Mouse (Mus musculus) neural tube, embryonic 11.5 days (tissue): ENCODE data around the gene Ccdc14. TPM values are rescaled to one million over a fixed set of nuclear protein-coding genes. Genes with fewer than 3 reads are reported as not detected.
A peak's percentile ranks its signal among the peaks of the same experiment; 100 is the strongest.

ENCODE experiments used
- ATAC-seq: fragments of 200-750 bp; cut with Nextera tagmentation; 2 replicates; pipeline ENCODE4 v1.8.0; 2017; ENCODE audit warnings: moderate number of reproducible peaks, mild to moderate bottlenecking, moderate TSS enrichment, moderate library complexity; ENCODE audit not compliant: insufficient read depth, low FRiP score, low TSS enrichment
- DNase-seq: peaks from one replicate; pipeline ENCODE4 v3.0.0-alpha.2; 2015; ENCODE audit warnings: low spot score
- H3K27ac ChIP-seq: fragments of 300-500 bp; sonication (generic); 2 replicates; pipeline ENCODE4 v1.5.1; 2014; ENCODE audit warnings: low read depth, mild to moderate bottlenecking, low read length
- H3K27me3 ChIP-seq: fragments of 300-500 bp; sonication (generic); 2 replicates; pipeline ENCODE4 v1.6.1; 2014; ENCODE audit warnings: mild to moderate bottlenecking, low read length, mixed read lengths; ENCODE audit not compliant: control insufficient read depth, insufficient read depth
- H3K36me3 ChIP-seq: fragments of 300-500 bp; sonication (generic); 2 replicates; pipeline ENCODE4 v1.6.1; 2014; ENCODE audit warnings: mild to moderate bottlenecking, low read length, moderate library complexity, mixed read lengths; ENCODE audit not compliant: control insufficient read depth, insufficient read depth
- H3K4me1 ChIP-seq: fragments of 300-500 bp; sonication (generic); 2 replicates; pipeline ENCODE4 v1.6.1; 2014; ENCODE audit warnings: low read length, mixed read lengths; ENCODE audit not compliant: control insufficient read depth, insufficient read depth
- H3K4me2 ChIP-seq: fragments of 300-500 bp; sonication (generic); 2 replicates; pipeline ENCODE4 v1.6.1; 2014; ENCODE audit warnings: low read depth, mild to moderate bottlenecking, moderate library complexity
- H3K4me3 ChIP-seq: fragments of 300-500 bp; sonication (generic); 2 replicates; pipeline ENCODE4 v1.5.1; 2014; ENCODE audit warnings: low read depth, low read length
- H3K9ac ChIP-seq: fragments of 300-500 bp; sonication (generic); 2 replicates; pipeline ENCODE4 v1.6.1; 2014; ENCODE audit warnings: mild to moderate bottlenecking, low read length
- H3K9me3 ChIP-seq: fragments of 300-500 bp; sonication (generic); 2 replicates; pipeline ENCODE4 v1.6.1; 2016; ENCODE audit warnings: low read length; ENCODE audit not compliant: control insufficient read depth
- WGBS: fragments of 180-500 bp; shearing (Covaris S2); extraction: QIAGEN DNeasy Blood & Tissue Kit; methylation state at CpG from one replicate; pipeline ENCODE4 v1.1.7; 2014; 5-methylcytosine and 5-hydroxymethylcytosine counted together
- polyA plus RNA-seq: library from polyadenylated mRNA; unstranded; fragments of >200 nt; fragmentation: Nextera tagmentation; extraction: Ambion mirVana; gene quantifications from 2 replicates; pipeline ENCODE4 v1.2.1, GENCODE M21; 2014

The Ccdc14 gene
- polyA plus RNA-seq, 1 experiment from 2014 or later = 11.8 TPM

DNA sequence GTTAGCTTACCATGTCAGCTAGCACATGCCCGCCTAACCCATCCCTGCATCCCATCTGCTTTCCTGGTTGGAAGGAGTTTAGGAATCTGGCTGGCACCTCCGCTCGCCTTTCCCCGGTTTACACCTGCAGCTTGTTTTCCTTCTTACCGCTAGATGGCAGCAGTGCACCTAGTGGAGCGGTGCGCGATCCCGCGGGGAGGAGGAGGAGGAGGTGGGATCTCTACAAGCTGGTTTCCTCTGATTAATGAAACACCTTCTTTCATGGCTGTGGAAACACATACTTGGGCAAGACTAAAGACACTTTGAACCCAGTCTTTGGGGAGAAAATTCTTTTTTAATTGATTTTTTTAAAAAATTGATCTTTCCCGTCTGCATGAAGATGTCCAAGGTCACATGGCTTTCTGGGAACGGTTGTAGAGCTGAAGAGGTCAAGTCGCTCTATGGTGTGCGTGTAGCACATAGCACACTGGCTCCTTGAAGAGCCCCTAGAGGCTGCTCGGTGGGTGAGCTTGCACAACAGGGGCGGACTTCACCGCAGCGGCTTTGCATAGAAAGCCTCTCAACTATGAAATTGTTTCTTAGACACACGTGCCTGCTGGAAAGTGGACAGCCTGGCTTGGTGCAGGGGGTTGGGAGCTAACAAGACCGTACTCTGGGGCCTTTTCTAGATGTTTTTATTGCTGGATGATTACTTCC is 23.2 kb upstream of the Ccdc14 start:
- Histone ChIP-seq H3K36me3 (no peaks in the 10 kb centered on the region), H3K9ac (no peak overlapping the region), H3K4me3 (no peak overlapping the region), H3K27ac (no peak overlapping the region), H3K4me1 (no peaks in the 10 kb centered on the region), H3K4me2 (no peak overlapping the region), H3K9me3 (no peaks in the 10 kb centered on the region), H3K27me3 (0 out of 2 replicates have a peak, but pooled peaks cover 3% of the 10 kb centered on the region)
- DNase-seq (peak; percentile 73), ATAC-seq (no peak; the same call in 1 of the 2 replicates)
- 7% methylated on average over 20 of the region's 20 CpGs for WGBS

DNA sequence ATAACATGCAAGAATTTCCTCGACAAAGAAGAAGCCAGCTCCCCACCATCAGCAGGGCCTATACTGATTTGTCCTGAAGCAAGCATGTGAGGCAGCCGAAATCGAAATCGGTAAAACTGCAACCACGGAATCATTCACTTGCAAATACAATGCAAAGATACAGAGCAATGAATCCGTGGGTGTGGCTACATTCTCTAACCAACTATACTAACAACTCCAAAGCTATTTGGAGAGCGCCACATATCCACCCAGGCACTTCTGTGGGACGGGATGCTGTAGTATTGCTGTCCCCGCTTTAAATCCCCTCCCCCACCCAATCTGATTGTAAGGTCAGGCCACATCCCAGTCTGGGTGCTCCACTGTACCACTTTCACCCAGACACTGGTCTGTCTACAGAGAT is 22.1 kb upstream of the Ccdc14 start:
- Histone ChIP-seq H3K27ac (no peak overlapping the region), H3K9me3 (no peaks in the 10 kb centered on the region), H3K27me3 (0 out of 2 replicates have a peak, but pooled peaks cover 3% of the 10 kb centered on the region), H3K4me1 (no peaks in the 10 kb centered on the region), H3K9ac (no peak overlapping the region), H3K4me3 (no peak overlapping the region), H3K4me2 (no peak overlapping the region), H3K36me3 (no peaks in the 10 kb centered on the region)
- no peak for ATAC-seq
- no peak for DNase-seq
- 71% methylated on average over 9 of the region's 9 CpGs for WGBS

DNA sequence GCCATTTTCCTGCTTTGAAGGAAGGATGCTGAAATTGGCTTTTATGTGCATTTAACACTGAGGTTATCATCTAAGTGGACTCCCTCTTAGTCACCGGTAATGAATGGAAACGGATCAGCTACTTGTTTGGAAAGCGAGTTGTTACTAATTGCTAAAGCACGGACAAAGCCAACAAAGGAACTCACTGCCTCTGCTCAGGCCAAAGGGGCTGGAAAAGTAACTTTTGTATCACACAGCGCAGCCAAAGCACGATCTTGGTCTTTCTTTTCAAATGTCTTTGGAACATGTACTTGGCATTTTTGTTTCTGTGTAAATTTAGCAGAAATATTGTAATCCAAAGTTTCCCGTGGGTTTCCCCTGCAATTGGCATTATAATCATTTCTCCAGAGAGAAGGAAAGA is 18.4 kb upstream of the Ccdc14 start:
- Histone ChIP-seq H3K4me3 (no peak overlapping the region), H3K9me3 (no peaks in the 10 kb centered on the region), H3K36me3 (no peaks in the 10 kb centered on the region), H3K9ac (no peak overlapping the region), H3K4me2 (no peak overlapping the region), H3K27ac (no peak overlapping the region), H3K27me3 (no peaks in the 10 kb centered on the region), H3K4me1 (no peaks in the 10 kb centered on the region)
- DNase-seq = no peak
- WGBS = 75% methylated on average over 7 of the region's 7 CpGs
- no peak for ATAC-seq

DNA sequence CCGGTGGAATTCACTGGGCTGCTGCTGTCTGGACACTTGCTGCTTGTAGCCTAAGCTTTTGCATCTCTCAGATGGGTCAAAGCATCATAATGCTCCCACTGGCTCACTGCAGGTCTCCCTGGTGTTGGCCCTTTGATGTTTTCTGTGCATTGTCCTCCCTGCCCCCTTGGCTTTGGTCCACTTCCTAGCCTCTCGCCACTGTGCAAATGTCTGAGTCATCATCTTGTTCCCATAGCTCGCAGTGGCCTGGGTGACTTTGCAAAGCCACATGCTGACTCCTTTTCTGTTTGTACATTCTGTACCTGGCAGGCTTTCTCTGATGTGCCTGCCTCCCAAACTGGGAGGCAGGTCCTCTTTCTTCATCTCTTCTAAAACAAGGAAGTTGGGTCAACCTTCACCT is 17.6 kb upstream of the Ccdc14 start:
- H3K4me1 ChIP-seq = no peaks in the 10 kb centered on the region
- H3K4me2 ChIP-seq = no peak overlapping the region
- no peak for ATAC-seq
- no peaks in the 10 kb centered on the region for H3K36me3 ChIP-seq
- H3K27ac ChIP-seq = no peak overlapping the region
- H3K9ac ChIP-seq = no peak overlapping the region
- H3K27me3 ChIP-seq = no peaks in the 10 kb centered on the region
- DNase-seq = no peak
- no peak overlapping the region for H3K4me3 ChIP-seq
- no peaks in the 10 kb centered on the region for H3K9me3 ChIP-seq
- WGBS = 74% methylated on average over 3 of the region's 3 CpGs

DNA sequence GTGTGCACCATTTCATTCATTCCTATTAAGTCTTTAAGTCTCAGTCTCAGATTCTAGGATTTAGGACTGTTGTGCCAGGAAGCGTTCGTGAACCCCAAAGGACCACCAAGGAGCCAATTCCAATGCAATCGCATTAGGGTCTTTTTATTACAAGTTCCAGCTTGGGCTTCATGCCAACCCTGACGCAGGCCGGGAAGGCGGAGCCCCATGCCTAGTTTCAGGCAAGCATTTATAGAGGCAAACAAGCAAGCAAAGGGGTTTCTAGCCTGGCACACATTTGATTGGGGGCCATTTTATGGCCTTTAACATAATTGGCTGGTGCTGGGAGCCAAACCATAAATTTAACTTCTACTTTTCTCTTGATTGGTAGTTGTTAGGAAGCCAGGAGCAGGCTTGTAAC is 16.1 kb upstream of the Ccdc14 start:
- H3K9ac ChIP-seq = no peak overlapping the region
- no peaks in the 10 kb centered on the region for H3K4me1 ChIP-seq
- H3K27ac ChIP-seq = no peak overlapping the region
- no peaks in the 10 kb centered on the region for H3K9me3 ChIP-seq
- 82% methylated on average over 6 of the region's 6 CpGs for WGBS
- ATAC-seq (no peak), DNase-seq (no peak)
- H3K4me3 ChIP-seq = no peak overlapping the region
- no peaks in the 10 kb centered on the region for H3K27me3 ChIP-seq
- no peaks in the 10 kb centered on the region for H3K36me3 ChIP-seq
- no peak overlapping the region for H3K4me2 ChIP-seq

DNA sequence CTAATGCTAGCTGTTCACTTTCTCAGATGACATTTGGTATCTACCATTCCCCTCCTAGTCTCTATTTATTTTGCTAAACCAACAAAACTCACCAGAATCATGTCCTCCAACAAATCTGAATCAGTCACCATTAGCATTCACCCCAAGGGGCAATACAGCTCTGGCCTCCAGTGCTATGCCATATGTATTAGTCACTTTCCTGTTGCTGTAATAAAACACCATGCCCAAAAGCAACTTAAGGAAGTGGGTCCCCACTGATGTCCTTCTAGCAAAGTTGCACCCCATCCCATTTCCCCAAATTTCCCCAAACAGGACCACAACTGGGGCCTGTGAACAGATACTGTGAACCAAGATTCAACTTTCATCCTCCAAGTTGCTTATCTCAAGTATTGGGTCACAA is 8.6 kb upstream of the Ccdc14 start:
- Histone ChIP-seq H3K27me3 (no peaks in the 10 kb centered on the region), H3K36me3 (no peaks in the 10 kb centered on the region), H3K4me1 (no peaks in the 10 kb centered on the region), H3K4me3 (no peak overlapping the region), H3K27ac (no peak overlapping the region), H3K9ac (no peak overlapping the region), H3K9me3 (no peaks in the 10 kb centered on the region), H3K4me2 (no peak overlapping the region)
- DNase-seq (no peak), ATAC-seq (no peak)

GRCm38 (mm10) chr16:34689879-34690278 is 537 bp upstream of the Ccdc14 start:
- Histone ChIP-seq H3K4me2 (no peak overlapping the region), H3K27me3 (no peaks in the 10 kb centered on the region), H3K9ac (no peak overlapping the region), H3K27ac (no peak overlapping the region), H3K9me3 (no peaks in the 10 kb centered on the region), H3K4me3 (peak overlapping the region; percentile 52; the same call in 1 of the 2 replicates), H3K4me1 (peaks cover 5% of the 10 kb centered on the region), H3K36me3 (no peaks in the 10 kb centered on the region)
- ATAC-seq = no peak
- WGBS = 78% methylated on average over 3 of the region's 3 CpGs
- no peak for DNase-seq

DNA sequence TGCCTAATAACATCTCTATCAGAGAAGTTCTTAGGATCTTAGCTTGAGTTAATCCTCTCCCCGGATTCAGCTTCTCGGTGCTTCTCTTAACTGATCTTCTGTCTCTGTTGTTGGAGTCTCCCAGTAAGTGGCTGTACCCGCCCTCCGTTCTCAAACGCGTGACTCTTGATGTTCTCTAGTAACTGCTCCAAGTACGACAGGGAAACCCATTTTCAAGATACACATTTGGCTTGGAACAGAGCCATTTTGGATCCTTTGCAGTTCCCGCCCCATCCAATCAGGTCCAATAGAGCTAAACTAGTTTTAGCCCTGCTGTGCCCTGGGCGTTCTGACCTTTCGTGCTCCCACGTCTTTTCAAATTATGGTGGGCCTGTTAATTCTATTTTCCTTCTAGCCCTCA is 740 bp downstream of the Ccdc14 start:
- no peaks in the 10 kb centered on the region for H3K27me3 ChIP-seq
- H3K9me3 ChIP-seq = no peaks in the 10 kb centered on the region
- H3K4me3 ChIP-seq = peak overlapping the region; percentile 52
- 12% methylated on average over 11 of the region's 11 CpGs for WGBS
- peak overlapping the region; percentile 68 for H3K9ac ChIP-seq
- peak overlapping the region; percentile 63 for H3K4me2 ChIP-seq
- no peak for DNase-seq
- H3K4me1 ChIP-seq = peaks cover 5% of the 10 kb centered on the region
- no peak overlapping the region for H3K27ac ChIP-seq
- no peak for ATAC-seq
- H3K36me3 ChIP-seq = no peaks in the 10 kb centered on the region

GRCm38 (mm10) chr16:34694477-34694876 is 4.1 kb downstream of the Ccdc14 start:
- 96% methylated on average over 6 of the region's 7 CpGs for WGBS
- no peak overlapping the region for H3K27ac ChIP-seq
- H3K4me3 ChIP-seq = no peak overlapping the region
- no peaks in the 10 kb centered on the region for H3K9me3 ChIP-seq
- H3K4me2 ChIP-seq = no peak overlapping the region
- no peak overlapping the region for H3K9ac ChIP-seq
- peaks cover 5% of the 10 kb centered on the region for H3K4me1 ChIP-seq
- no peak for ATAC-seq
- 0 out of 2 replicates have a peak, but pooled peaks cover 2% of the 10 kb centered on the region for H3K36me3 ChIP-seq
- H3K27me3 ChIP-seq = no peaks in the 10 kb centered on the region
- DNase-seq = no peak
